Mouse (Mus musculus) midbrain, postnatal 0 days (tissue): ENCODE measurements around the gene Vasp. TPM values are rescaled to one million over a fixed set of nuclear protein-coding genes. Genes with fewer than 3 reads are reported as not detected.

Experiments
- ATAC-seq: fragments of 200-750 bp; cut with Nextera tagmentation; 2 replicates; pipeline ENCODE4 v1.8.0; 2017; ENCODE audit warnings: moderate number of reproducible peaks, mild to moderate bottlenecking, moderate TSS enrichment, moderate library complexity; ENCODE audit not compliant: low FRiP score
- DNase-seq: peaks from one replicate; pipeline ENCODE4 v3.0.0-alpha.2; 2015; ENCODE audit warnings: low spot score
- H3K27ac ChIP-seq: fragments of 300-500 bp; sonication (generic); 2 replicates; pipeline ENCODE4 v1.5.1; 2014; ENCODE audit warnings: low read depth, mild to moderate bottlenecking, low read length, mixed read lengths
- H3K27me3 ChIP-seq: fragments of 300-500 bp; sonication (generic); 2 replicates; pipeline ENCODE4 v1.6.1; 2014; ENCODE audit warnings: low read length, control low read depth, mixed read lengths; ENCODE audit not compliant: insufficient read depth
- H3K36me3 ChIP-seq: fragments of 300-500 bp; sonication (generic); 2 replicates; pipeline ENCODE4 v1.6.1; 2014; ENCODE audit warnings: low read length, control low read depth, mixed read lengths; ENCODE audit not compliant: insufficient read depth
- H3K4me1 ChIP-seq: fragments of 300-500 bp; sonication (generic); 2 replicates; pipeline ENCODE4 v1.6.1; 2014; ENCODE audit warnings: mild to moderate bottlenecking, control low read depth, antibody characterized with exemption, low read length, mixed read lengths; ENCODE audit not compliant: insufficient read depth
- H3K4me2 ChIP-seq: fragments of 300-500 bp; sonication (generic); 2 replicates; pipeline ENCODE4 v1.6.1; 2014; ENCODE audit warnings: low read depth, mild to moderate bottlenecking, low read length, mixed read lengths; ENCODE audit not compliant: poor library complexity, severe bottlenecking
- H3K4me3 ChIP-seq: fragments of 300-500 bp; sonication (generic); 2 replicates; pipeline ENCODE4 v1.5.1; 2014; ENCODE audit warnings: low read depth, mild to moderate bottlenecking, low read length, moderate library complexity
- H3K9ac ChIP-seq: fragments of 300-500 bp; sonication (generic); replicated peaks from 2 replicates; pipeline ENCODE4 v1.6.1; 2014; ENCODE audit warnings: mild to moderate bottlenecking, low read length, moderate library complexity, mixed read lengths; ENCODE audit not compliant: poor library complexity, severe bottlenecking
- H3K9me3 ChIP-seq: fragments of 300-500 bp; sonication (generic); 2 replicates; pipeline ENCODE4 v1.6.1; 2016; ENCODE audit warnings: low read length, control low read depth
- CTCF ChIP-seq: IDR thresholded peaks from 2 replicates; pipeline ENCODE4 v1.5.1; 2016; ENCODE audit warnings: antibody characterized with exemption, mild to moderate bottlenecking
- WGBS: fragments of 180-500 bp; shearing (Covaris S2); extraction: QIAGEN DNeasy Blood & Tissue Kit; methylation state at CpG from one replicate; pipeline ENCODE4 v1.1.7; 2014; 5-methylcytosine and 5-hydroxymethylcytosine counted together
- polyA plus RNA-seq: library from polyadenylated mRNA; unstranded; fragments of >200 nt; fragmentation: Nextera tagmentation; extraction: Ambion mirVana; gene quantifications from 2 replicates; pipeline ENCODE4 v1.2.1, GENCODE M21; 2015
- total RNA-seq: library from RNA; depleted of rRNA; stranded (reverse); fragments of >200 nt; gene quantifications from 2 replicates; pipeline ENCODE4 v1.2.3, GENCODE M21; 2014

Gene Vasp
- total and polyA plus RNA-seq, 2 experiments from 2014 or later: 32.3 to 56.9 TPM

DNA sequence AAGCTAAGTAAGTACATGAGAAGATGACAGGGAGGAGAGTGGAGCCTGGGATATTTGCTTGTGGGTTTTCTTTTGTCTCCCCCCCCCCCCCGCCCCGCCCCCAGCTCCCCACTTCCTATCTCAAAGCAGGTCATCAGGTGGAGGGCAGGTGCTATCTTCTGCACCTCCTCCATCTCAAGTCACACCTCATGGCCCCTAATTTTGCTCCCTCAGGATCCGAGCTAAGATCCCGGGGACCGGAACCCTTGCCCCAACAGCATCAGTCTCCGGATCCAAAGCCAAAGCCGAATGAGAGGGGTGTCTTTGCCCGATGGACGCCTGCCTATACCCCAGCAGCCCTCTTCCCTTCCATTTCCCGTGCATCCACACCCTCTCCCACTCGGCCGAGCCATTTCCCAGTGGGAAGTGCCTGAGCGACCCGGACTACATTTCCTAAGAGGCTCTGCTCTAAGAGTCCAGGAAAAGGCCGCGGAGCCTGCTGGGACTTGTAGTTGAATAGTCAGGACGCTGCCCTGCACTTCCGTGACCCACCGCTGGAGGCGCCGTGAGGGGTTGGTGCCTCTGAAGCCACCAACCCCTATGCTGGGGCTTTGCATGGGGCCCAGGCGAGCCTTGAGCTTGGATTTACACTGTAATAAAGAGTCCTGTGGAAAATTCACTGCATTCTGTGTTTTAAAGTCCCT lies 24.0 kb upstream of the Vasp start:
- peak; percentile 92 for TF ChIP-seq CTCF
- Histone ChIP-seq H3K27ac (no peak overlapping the region), H3K36me3 (peaks cover 14% of the 10 kb centered on the region), H3K4me2 (0 out of 2 replicates have a peak overlapping the region, but pooled peaks have one; percentile 20), H3K4me3 (no peak overlapping the region), H3K9me3 (no peaks in the 10 kb centered on the region), H3K27me3 (no peaks in the 10 kb centered on the region), H3K9ac (no peak overlapping the region), H3K4me1 (0 out of 2 replicates have a peak, but pooled peaks cover 2% of the 10 kb centered on the region)
- peak; percentile 97 for DNase-seq
- ATAC-seq: peak; percentile 69; the same call in 1 of the 2 replicates
- 11% methylated on average over 20 of the region's 22 CpGs for WGBS

DNA sequence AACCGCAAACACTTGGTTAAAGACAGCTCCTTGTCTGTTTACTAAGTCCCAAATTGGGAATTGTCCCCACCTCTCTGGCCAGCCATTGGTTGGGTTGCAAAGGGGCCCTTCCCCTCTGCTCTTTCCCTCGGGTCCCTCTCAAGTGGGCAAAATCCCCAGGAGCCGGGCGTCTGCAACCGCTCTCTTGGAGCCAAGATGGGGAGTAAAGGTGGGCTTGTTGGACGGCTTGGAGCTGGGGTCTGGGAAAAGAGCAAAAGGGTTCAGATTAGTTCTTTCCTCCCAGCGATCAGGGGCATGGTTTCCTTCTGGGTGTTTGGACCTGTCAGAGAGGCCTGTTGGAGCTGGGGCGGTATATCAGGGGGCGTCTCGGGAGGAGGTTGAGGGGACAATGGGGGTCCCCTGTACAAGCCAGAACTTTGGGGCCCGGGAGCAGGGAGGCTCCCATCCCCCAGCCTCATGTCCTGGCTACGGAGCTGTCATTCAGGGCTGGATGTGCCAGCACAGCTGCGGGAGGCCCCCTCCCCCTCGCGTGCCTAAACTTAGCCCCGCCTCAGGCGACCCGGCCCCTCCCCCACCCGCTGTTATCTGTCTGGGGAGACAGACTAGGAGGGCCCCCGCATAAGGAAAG lies 19.5 kb upstream of the Vasp start:
- Histone ChIP-seq H3K4me3 (no peak overlapping the region), H3K9me3 (no peaks in the 10 kb centered on the region), H3K4me2 (peak overlapping the region; percentile 33), H3K27me3 (no peaks in the 10 kb centered on the region), H3K4me1 (no peaks in the 10 kb centered on the region), H3K9ac (no peak overlapping the region), H3K27ac (no peak overlapping the region), H3K36me3 (peaks cover 33% of the 10 kb centered on the region)
- ATAC-seq (no peak), DNase-seq (no peak)
- TF ChIP-seq CTCF: no peak
- WGBS: 11% methylated on average over 19 of the region's 20 CpGs

DNA sequence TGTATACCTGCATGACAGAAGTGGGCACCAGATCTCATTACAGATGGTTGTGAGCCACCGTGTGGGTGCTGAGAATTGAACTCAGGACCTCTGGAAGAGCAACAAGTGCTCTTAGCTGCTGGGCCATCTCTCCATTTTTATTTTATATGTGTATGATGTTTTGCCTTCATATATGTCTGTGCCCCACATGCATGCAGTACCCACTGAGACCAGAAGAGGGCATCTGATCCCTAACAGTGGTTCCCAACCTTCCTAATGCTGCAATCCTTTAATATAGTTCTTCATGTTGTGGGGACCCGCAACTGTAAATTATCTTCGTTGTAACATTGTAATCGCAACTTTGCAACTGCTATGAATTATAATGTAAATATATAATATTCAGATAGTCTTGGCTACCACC lies 13.1 kb upstream of the Vasp start:
- 36% methylated on average over 4 of the region's 4 CpGs for WGBS
- H3K4me3 ChIP-seq: no peak overlapping the region; the same call in 1 of the 2 replicates
- ATAC-seq (no peak), DNase-seq (peak; percentile 68)
- no peaks in the 10 kb centered on the region for H3K9me3 ChIP-seq
- H3K36me3 ChIP-seq: peaks cover 19% of the 10 kb centered on the region
- peaks cover 10% of the 10 kb centered on the region for H3K27me3 ChIP-seq
- H3K4me1 ChIP-seq: peaks cover 10% of the 10 kb centered on the region; the same call in 1 of the 2 replicates
- peak; percentile 90 for TF ChIP-seq CTCF
- peak overlapping the region; percentile 52; the same call in 1 of the 2 replicates for H3K4me2 ChIP-seq
- H3K27ac ChIP-seq: no peak overlapping the region
- no peak overlapping the region for H3K9ac ChIP-seq

DNA sequence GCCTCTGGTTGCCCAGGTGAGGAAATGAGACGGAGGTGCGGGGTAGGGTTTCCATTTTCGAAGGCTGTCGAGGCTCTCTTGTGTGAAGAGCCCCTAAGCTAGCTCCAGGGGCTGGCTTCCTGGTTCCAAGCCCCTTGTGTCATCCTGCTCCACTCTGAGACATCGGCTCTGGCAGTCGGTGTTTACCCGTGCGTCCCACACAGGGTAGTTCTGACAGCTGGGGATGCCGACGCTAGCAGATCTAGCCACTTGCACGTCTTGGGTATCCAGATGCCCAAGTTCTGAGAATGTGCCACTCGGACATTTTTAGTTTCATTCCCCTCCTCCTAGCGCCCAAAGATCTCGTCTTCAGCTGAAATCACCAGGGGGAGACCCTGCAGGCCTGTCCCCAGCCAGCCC lies 11.8 kb upstream of the Vasp start:
- Histone ChIP-seq H3K27me3 (peaks cover 24% of the 10 kb centered on the region), H3K4me2 (peak overlapping the region; percentile 52), H3K4me3 (peak overlapping the region; percentile 86), H3K9me3 (no peaks in the 10 kb centered on the region), H3K27ac (peak overlapping the region; percentile 92), H3K4me1 (peaks cover 10% of the 10 kb centered on the region), H3K9ac (peak overlapping the region; percentile 96), H3K36me3 (peaks cover 17% of the 10 kb centered on the region)
- 10% methylated on average over 13 of the region's 14 CpGs for WGBS
- TF ChIP-seq CTCF: no peak
- DNase-seq (no peak), ATAC-seq (0 out of 2 replicates have a peak, but pooled peaks have one; percentile 0)

DNA sequence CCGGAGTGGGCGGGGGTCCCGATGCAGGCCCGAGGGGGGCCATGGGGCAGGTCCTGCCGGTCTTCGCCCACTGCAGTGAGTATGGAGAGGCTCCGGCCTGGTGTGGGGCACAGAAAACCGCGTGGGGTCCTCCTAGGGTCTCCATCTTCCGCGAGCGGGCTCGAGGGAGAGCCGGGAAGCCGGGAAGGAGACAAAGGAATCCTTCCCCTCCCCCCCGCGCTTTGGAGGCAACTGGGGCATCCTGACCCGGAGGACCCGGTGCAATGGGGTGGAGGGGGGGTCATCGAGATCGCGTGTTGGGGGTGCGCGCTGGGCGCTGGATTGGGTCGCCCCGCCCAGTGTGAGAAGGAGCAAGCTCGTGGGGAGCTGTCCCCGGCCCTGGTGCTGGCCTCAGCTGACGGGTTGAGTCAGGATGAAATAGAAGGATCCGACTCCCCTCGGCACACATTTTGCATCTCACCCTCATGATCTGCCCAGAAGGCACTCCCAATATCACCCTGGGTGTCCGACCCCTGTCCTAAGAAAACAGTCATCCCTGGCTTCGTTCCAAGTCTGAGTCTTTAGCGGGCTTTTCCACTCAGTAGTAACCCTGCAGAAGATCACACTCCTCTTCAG lies 11.3 kb upstream of the Vasp start:
- H3K9ac ChIP-seq: peak overlapping the region; percentile 96
- no peaks in the 10 kb centered on the region for H3K9me3 ChIP-seq
- H3K27ac ChIP-seq: peak overlapping the region; percentile 92
- 1% methylated on average over 28 of the region's 35 CpGs for WGBS
- H3K27me3 ChIP-seq: peaks cover 29% of the 10 kb centered on the region
- H3K36me3 ChIP-seq: peaks cover 14% of the 10 kb centered on the region
- peak overlapping the region; percentile 52 for H3K4me2 ChIP-seq
- DNase-seq: peak; percentile 48
- H3K4me3 ChIP-seq: peak overlapping the region; percentile 86
- H3K4me1 ChIP-seq: peaks cover 10% of the 10 kb centered on the region
- ATAC-seq: peak; percentile 65
- TF ChIP-seq CTCF: no peak

DNA sequence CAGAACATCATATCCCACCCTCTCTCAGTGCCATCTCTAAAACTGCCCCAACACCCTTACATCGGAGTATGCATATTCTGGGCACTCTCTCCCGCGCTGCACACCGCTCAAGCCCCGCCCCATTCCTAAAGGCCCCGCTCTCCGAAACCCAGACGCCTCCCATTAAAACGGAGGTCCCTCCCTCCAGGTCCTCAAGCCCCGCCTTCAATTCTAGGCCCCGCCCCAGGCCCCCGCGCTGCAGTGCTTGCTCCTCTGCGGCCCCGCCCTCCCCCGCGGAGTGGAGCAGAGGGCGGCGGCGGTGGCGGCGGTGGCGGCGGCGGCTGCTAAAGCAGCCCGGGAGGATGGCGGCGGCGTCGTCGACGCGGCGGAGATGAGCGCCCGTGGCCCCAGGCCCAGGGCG lies 10.8 kb upstream of the Vasp start, which contains the start of gene Rtn2:
Gene Rtn2, plus strand, starts transcription at position 240 of the 400 bp plus-strand sequence.
- H3K4me1 ChIP-seq: peaks cover 10% of the 10 kb centered on the region
- H3K36me3 ChIP-seq: peaks cover 9% of the 10 kb centered on the region
- ATAC-seq (peak; percentile 80), DNase-seq (peak; percentile 90)
- peak within 1 kb of the TSS; percentile 96 for H3K9ac ChIP-seq
- peak within 1 kb of the TSS; percentile 52 for H3K4me2 ChIP-seq
- peaks cover 31% of the 10 kb centered on the region for H3K27me3 ChIP-seq
- WGBS: 1% methylated on average over 31 of the region's 37 CpGs
- peak within 1 kb of the TSS; percentile 92 for H3K27ac ChIP-seq
- peak within 1 kb of the TSS; percentile 86 for H3K4me3 ChIP-seq
- no peaks in the 10 kb centered on the region for H3K9me3 ChIP-seq
- no peak for TF ChIP-seq CTCF
